Mouse (Mus musculus) heart, adult 8-10 months (tissue): Measurements from ENCODE around the gene Ctsk. TPM values are rescaled to one million over a fixed set of nuclear protein-coding genes. Genes with fewer than 3 reads are reported as not detected.

ENCODE experiments used
- DNase-seq: peaks from one replicate; pipeline ENCODE4 v3.0.0; 2022; ENCODE audit warnings: low spot score
- total RNA-seq, 4 experiments: library from RNA; stranded (reverse); gene quantifications; 2 replicates each; pipeline ENCODE4 v1.2.4; 2022

Ctsk gene
- 1 to 10 TPM; 5.3 to 7.9 (median 6.6) TPM for total RNA-seq

DNA sequence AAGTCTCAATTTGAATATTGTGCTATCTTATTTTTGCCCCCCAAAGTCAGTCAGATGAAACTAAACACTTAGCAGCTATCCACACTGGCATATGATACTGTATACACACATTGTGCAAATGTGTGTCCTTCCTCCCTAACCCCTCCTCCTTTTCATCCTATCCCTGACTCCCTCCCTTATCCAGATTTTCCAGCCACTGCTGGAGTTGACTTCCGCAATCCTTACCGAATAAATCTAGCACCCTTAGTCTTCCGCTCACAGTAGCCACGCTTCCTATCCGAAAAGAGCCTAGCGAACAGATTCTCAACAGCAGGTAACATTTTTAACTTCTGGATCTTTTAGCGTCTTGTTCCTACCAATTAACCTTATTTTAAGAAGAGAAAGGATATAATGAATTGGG is at the start of gene Ctsk:
Gene Ctsk (plus strand): TSS at position 233 of the 400 bp plus-strand sequence.
- DNase-seq: peak; percentile 15

DNA sequence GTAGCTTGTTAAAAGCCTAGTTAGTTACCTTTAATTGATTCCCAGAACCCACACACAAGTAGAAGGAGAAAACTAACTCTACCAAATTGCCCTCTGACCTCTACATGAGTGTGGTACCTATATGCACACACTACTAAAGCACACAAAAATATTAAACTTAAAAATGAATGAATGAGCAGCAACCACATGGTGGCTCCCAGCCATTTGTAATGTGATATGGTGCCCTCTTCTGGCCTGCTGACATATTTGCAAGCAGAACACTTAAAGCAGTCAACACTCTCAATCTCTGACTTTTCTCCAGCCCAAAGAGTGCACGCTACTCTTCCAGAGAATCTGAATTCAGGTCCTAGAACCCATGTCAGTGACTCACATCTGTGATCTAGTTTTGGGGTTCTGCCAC is 48.6 kb upstream of the Ctsk start:
- DNase-seq: no peak

DNA sequence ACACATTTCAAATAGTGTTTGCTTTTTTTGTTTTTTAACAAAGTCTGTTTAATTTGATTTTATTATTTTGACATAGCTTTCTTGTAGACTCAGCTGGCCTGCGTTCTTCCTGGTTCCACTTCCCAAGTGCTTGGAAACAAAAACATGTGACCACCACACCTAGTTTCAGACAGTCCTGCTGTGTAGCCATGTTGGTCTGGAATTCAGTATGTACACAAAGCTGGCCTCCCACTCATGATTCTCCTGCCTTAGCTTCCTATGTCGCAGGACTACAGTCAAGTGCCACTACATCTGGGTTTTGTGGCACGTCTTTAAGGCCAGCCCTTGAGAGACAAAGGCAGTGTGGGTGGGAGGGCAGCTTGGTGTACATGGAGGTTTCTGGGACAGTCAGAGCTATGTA is 48.1 kb upstream of the Ctsk start:
- DNase-seq: no peak

- DNase-seq: no peak
Observed at GRCm38 (mm10) chr3:95456367-95456766, 42.7 kb upstream of the Ctsk start.

GRCm38 (mm10) chr3:95457758-95458157 is 41.3 kb upstream of the Ctsk start:
- DNase-seq: peak; percentile 43

- DNase-seq: no peak
Observed at GRCm38 (mm10) chr3:95459381-95459780, 39.7 kb upstream of the Ctsk start.

DNA sequence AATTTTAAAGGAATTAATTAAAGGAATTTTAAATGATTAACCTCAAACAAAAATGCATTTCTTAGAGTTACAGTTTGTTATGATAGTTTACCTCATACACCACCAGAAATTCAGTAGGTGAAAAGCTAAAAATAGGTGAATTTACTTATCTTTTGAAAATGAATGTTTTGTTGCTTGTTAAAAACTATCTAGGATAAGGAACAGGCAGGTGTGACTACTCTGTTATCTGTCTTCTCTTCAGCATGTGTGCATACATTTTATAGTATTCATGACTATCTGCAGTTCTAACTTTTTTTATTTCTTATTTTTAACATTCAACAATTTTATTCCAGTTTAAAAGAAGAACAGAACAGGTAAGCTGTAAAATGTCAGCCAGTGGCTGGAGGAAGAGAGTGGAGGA is 35.2 kb upstream of the Ctsk start:
- DNase-seq: no peak

DNA sequence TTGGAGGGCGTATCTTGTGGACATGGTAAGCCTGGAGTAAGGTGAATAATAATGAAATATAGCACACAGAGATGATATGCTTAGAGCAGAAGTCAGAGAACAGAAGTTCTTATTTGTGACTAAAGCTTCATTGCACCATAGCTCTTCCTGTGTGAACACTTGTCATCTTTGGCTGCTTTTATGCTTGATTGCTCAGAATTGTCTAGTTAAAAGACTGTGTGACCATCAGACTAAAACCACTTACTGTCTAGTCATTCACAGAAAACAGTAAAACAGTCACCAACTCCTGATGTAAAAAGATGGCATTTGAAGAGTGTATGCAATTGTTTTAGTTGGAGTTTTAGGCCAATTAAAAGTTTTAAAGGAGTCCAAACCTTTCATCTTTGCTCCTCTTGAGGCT is 20.1 kb upstream of the Ctsk start:
- no peak for DNase-seq

DNA sequence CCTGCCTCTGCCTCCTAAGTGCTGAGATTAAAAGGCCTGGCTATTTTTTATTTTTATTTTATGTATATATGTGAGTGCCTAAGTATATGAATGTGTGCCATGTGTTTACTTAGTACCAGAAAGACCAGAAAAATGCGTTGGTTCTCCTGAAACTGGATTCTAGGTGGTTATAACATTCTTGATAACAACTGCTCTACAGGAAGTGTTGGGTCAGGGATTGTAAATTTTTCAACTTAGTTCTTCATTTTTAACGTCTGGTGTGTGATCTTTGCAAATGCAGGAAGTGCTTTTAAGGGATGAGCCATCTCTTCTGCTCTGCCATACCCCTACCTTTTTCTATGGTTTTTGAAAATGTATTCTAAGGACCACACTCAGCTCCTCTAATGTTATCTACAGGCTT is 12.6 kb upstream of the Ctsk start:
- DNase-seq: no peak

DNA sequence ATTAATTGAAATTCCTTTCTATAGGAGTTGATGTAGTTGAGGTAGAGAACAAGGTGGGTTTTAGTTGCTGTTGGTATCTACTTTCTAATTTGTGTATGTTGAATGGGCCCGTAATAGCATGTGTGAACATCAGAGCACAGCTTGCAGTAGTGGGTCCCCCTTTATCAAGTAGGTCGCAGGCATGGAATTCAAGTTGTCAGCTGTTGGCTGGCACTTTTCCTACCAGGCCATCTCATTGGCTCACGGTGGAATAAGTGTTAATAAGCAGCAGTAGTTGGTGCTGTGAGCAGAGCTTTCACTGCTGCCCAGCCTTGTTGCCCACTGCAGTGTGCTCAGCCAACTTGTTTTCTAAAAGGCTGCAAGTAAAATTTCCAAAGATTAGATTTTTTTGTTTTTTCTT is 10.4 kb upstream of the Ctsk start:
- DNase-seq: no peak

DNA sequence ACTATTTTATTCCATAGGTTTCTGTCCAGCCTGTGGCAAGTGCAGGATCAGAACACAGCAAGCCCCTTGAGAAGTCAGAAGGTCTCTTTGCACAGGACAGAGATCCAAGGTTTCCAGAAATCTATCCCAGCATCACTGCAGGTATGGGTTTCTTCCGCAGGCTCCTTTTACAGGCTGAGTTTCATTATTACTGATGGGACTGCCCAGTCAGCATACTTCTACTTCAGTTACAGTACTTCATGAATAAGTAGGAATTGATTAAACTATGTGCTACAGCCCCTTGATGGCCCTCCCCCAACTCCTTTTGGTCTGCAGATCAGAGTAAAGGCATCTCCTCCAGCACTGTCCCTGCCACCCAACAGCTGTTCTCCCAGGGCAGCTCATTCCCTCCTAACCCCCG is 8.8 kb upstream of the Ctsk start:
- DNase-seq: no peak

- DNase-seq: peak; percentile 16
Observed at GRCm38 (mm10) chr3:95494342-95494741, 4.7 kb upstream of the Ctsk start.

DNA sequence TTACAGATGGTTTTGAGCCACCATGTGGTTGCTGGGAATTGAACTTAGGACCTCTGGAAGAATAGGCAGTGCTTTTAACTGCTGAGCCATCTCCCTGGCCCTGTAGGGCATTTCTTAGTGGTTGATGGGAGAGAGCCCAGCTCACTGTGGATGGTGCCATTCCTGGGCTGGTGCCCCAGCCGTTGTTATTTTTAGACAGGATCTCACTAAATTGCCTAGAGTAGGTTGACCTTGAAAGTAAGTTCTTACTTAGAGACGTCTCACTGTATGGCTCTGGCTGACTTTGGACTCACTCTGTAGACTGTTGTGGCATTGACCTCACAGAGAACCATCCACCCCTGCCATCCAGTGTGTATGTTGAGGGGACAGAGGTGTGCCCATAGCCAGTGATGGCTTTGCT is 827 bp upstream of the Ctsk start:
- DNase-seq: peak; percentile 6

- no peak for DNase-seq
Observed at GRCm38 (mm10) chr3:95499496-95500140, 562 bp downstream of the Ctsk start.

GRCm38 (mm10) chr3:95502312-95502711 is 3.3 kb downstream of the Ctsk start:
- DNase-seq: no peak

DNA sequence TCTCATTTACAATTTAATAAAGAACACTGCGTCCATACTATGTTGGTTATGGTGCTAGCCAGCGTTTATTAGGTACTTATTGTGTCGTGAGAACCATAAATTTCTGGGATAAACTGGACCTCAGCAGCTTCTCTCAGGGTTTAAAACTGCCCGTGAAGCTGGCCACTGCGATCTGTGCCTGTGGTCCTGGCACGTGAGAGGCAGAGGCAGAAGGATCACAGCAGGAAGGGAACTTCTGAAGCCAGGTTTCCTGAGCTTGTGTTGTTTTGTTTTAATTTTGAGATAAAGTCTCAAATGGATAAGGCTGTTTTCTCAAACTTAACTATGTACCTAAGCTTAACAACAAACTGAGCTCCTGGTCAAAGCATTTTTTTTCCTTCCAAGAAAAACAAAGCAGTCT is 10.3 kb downstream of the Ctsk start:
- no peak for DNase-seq

DNA sequence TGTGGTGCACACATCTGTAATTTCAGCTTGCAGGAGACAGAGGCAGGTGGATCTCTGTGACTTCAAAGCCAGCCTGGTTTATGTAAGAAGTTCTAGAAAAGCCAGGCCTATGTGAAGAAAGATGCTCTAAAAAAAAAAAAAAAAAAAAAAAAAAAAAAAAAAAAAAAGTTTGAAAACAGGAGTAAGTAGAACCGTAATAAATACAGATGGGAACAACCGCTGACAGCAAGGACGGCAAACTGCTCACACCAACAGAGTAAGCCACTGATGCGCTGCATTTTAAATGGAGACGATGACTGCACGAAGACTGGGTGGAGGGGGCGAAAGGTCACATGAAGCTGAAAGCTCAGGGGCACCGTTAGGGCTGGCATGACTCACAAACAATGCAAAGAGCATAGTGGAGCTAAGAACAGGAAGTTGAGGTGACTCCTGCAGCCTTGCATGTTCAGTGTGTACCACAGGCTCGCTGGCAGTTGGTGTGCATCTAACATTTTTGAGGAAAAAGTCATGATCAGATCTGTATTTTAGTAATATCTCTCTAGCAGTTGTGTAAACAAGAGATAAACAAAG is 12.6 kb downstream of the Ctsk start:
- DNase-seq: no peak

GRCm38 (mm10) chr3:95516614-95517041 is 17.6 kb downstream of the Ctsk start:
- no peak for DNase-seq

- DNase-seq: peak; percentile 45
Observed at GRCm38 (mm10) chr3:95517493-95517898, 18.4 kb downstream of the Ctsk start.

DNA sequence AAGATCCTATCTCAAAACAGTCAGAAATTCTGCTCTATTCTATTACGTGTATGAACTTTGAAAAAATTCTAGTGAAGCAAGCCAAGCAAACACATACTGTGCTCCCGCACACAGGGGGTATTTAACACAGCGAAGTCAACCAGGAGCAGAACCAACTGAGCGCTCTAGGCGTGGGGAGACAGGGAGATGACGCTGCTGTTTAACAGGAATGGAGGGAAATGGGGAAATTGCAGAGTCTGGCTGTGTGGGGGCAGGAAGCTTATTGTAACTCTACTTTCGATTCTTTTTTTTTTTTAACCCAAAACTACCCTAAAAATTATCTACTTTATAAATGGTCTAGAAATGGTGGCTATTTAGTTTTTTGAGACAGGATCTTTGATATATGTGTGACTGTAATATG is 19.8 kb downstream of the Ctsk start:
- no peak for DNase-seq

GRCm38 (mm10) chr3:95519315-95519714 is 20.3 kb downstream of the Ctsk start:
- DNase-seq: no peak

- no peak for DNase-seq
Observed at GRCm38 (mm10) chr3:95520100-95520499, 21.0 kb downstream of the Ctsk start.

- DNase-seq: peak; percentile 32
Observed at GRCm38 (mm10) chr3:95521168-95521567, 22.1 kb downstream of the Ctsk start.

DNA sequence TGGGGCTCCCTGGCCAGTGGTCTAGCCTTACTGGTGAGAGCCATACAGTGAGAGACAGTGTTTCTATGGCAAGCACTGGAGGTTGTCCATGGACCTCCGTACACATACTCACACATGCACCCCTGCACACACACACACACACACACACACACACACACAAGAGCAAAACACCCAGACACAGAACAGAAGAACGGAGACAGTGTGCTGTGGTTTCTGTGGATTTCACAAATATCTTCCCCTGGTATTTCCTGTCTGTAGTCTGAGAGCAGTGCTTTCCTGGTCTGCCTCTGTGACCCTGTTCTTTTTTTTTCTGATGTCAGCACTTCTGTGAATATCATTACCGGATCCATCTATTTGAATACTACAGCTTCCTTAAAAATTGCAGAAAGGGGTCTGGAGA is 24.6 kb downstream of the Ctsk start:
- peak; percentile 19 for DNase-seq
